Mouse (Mus musculus) heart, adult 18-20 months (tissue): ENCODE measurements around the gene Ankrd11. TPM values are rescaled to one million over a fixed set of nuclear protein-coding genes. Genes with fewer than 3 reads are reported as not detected.

Experiments
- DNase-seq, 2 experiments: peaks; one replicate each; pipeline ENCODE4 v3.0.0; 2021 to 2022; ENCODE audit warnings: mixed read lengths in 1 of 2
- total RNA-seq, 2 experiments: library from RNA; stranded (reverse); gene quantifications; 2 replicates each; pipeline ENCODE4 v1.2.3; 2021

Gene Ankrd11
- total RNA-seq, 2 experiments from 2014 or later = 67.7 to 72.7 TPM

GRCm38 (mm10) chr8:122847829-122848561, 194.1 kb downstream of the Ankrd11 start, which contains the start of gene Cdh15:
Gene Cdh15 (plus strand): TSS chr8:122847966.
- no peak for DNase-seq

- no peak for DNase-seq
Observed at GRCm38 (mm10) chr8:122845662-122846061, 196.4 kb downstream of the Ankrd11 start.

GRCm38 (mm10) chr8:122844161-122844560, 197.9 kb downstream of the Ankrd11 start:
- no peak for DNase-seq

- DNase-seq = no peak
Observed at GRCm38 (mm10) chr8:122836696-122837095, 205.4 kb downstream of the Ankrd11 start.

GRCm38 (mm10) chr8:122836199-122836598, 205.9 kb downstream of the Ankrd11 start:
- DNase-seq = no peak

- peak; percentile 71 to 85 for DNase-seq
Observed at GRCm38 (mm10) chr8:122834971-122835370, 207.1 kb downstream of the Ankrd11 start.

GRCm38 (mm10) chr8:122834416-122834815, 207.7 kb downstream of the Ankrd11 start:
- no peak for DNase-seq

Other genes starting within 250 kb of the Ankrd11 start
- gene Cdh15, start 194.3 kb downstream of the Ankrd11 start, total RNA-seq = not detected
- 10 to 100 TPM; 94.2 to 100.0 TPM for gene Spg7, start 20.7 kb upstream of the Ankrd11 start, total RNA-seq
- 100 to 1,000 TPM; 462 to 489 TPM for gene Rpl13, start 60.1 kb upstream of the Ankrd11 start, total RNA-seq
- 1 to 10 TPM in 1 of 2 experiments, under 1 TPM in 1; 0.62 to 1.1 TPM for gene Cpne7, start 75.1 kb upstream of the Ankrd11 start, total RNA-seq
- gene Sult5a1, start 116.0 kb upstream of the Ankrd11 start, total RNA-seq = 1 to 10 TPM in 1 of 2 experiments, under 1 TPM in 1; 0.82 to 1.3 TPM
- gene Dpep1, start 144.0 kb upstream of the Ankrd11 start, total RNA-seq = 10 to 100 TPM; 28.2 to 38.9 TPM
- 10 to 100 TPM; 56.4 to 68.6 TPM for gene Chmp1a, start 170.5 kb upstream of the Ankrd11 start, total RNA-seq
- 10 to 100 TPM; 28.5 to 31.6 TPM for gene Spata33, start 170.6 kb upstream of the Ankrd11 start, total RNA-seq
- 10 to 100 TPM; 17.5 to 24.2 TPM for gene Cdk10, start 182.6 kb upstream of the Ankrd11 start, total RNA-seq
- 1 to 10 TPM; 7.0 to 7.9 TPM for gene Spata2l, start 194.0 kb upstream of the Ankrd11 start, total RNA-seq
- gene Zfp276, start 211.9 kb upstream of the Ankrd11 start, total RNA-seq = 10 to 100 TPM; 10.3 to 13.4 TPM
- gene Vps9d1, start 212.1 kb upstream of the Ankrd11 start, total RNA-seq = 10 to 100 TPM; 27.8 to 31.5 TPM